Mouse (Mus musculus) liver, embryonic 16.5 days (tissue): ENCODE measurements around the gene Cars2. TPM values are rescaled to one million over a fixed set of nuclear protein-coding genes. Genes with fewer than 3 reads are reported as not detected.

Experiments used
- ATAC-seq: fragments of 200-750 bp; cut with Nextera tagmentation; 2 replicates; pipeline ENCODE4 v1.8.0; 2017; ENCODE audit warnings: low read depth, mild to moderate bottlenecking, moderate number of reproducible peaks, moderate library complexity
- H3K27ac ChIP-seq: fragments of 300-500 bp; sonication (generic); 2 replicates; pipeline ENCODE4 v1.5.1; 2014; ENCODE audit warnings: mild to moderate bottlenecking, low read length
- H3K27me3 ChIP-seq: fragments of 300-500 bp; sonication (generic); 2 replicates; pipeline ENCODE4 v1.6.1; 2014; ENCODE audit warnings: low read depth, low read length, mixed read lengths; ENCODE audit not compliant: control insufficient read depth, insufficient read depth
- H3K36me3 ChIP-seq: fragments of 300-500 bp; sonication (generic); 2 replicates; pipeline ENCODE4 v1.6.1; 2014; ENCODE audit warnings: mild to moderate bottlenecking; ENCODE audit not compliant: control insufficient read depth, insufficient read depth
- H3K4me1 ChIP-seq: fragments of 300-500 bp; sonication (generic); 2 replicates; pipeline ENCODE4 v1.6.1; 2014; ENCODE audit warnings: low read depth, low read length, mixed read lengths; ENCODE audit not compliant: control insufficient read depth
- H3K4me2 ChIP-seq: fragments of 300-500 bp; sonication (generic); 2 replicates; pipeline ENCODE4 v1.6.1; 2014; ENCODE audit warnings: low read depth, low read length, mixed read lengths
- H3K4me3 ChIP-seq: fragments of 300-500 bp; sonication (generic); 2 replicates; pipeline ENCODE4 v1.5.1; 2014; ENCODE audit warnings: low read depth, mild to moderate bottlenecking, low read length
- H3K9ac ChIP-seq: fragments of 300-500 bp; sonication (generic); 2 replicates; pipeline ENCODE4 v1.6.1; 2014; ENCODE audit warnings: low read depth, low read length
- H3K9me3 ChIP-seq: fragments of 300-500 bp; sonication (generic); replicated peaks from 2 replicates; pipeline ENCODE4 v1.6.1; 2016; ENCODE audit warnings: low read length; ENCODE audit not compliant: control insufficient read depth
- WGBS: fragments of 180-500 bp; shearing (Covaris S2); extraction: QIAGEN DNeasy Blood & Tissue Kit; methylation state at CpG from one replicate; pipeline ENCODE4 v1.1.7; 2014; ENCODE audit not compliant: insufficient replicate concordance; 5-methylcytosine and 5-hydroxymethylcytosine counted together
- polyA plus RNA-seq: library from polyadenylated mRNA; unstranded; fragments of >200 nt; fragmentation: Nextera tagmentation; extraction: Ambion mirVana; gene quantifications from 2 replicates; pipeline ENCODE4 v1.2.1, GENCODE M21; 2015

Gene Cars2
- polyA plus RNA-seq, 1 experiment from 2014 or later, result 11.8 TPM

DNA sequence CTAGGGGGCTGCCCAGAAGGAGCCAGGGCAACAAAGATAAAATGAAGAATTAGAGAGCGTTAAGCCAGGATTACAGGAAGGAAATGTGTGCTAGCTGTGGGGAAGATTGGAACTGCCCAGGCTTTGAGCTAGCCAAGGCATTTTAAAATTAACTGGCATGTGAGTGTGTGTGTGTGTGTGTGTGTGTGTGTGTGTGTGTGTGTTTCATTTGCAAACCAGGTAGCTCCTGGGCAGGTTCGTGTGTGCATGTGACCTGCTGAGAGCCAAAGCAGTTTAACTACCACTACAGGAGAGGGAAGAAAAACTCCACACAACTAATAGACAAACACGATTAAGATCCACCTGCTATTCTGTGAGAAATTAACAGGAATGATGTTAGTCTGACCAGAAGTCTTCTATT lies 27.3 kb downstream of the Cars2 start:
- ATAC-seq, result no peak
- Histone ChIP-seq H3K9me3 (no peaks in the 10 kb centered on the region), H3K4me3 (no peak overlapping the region), H3K4me2 (no peak overlapping the region), H3K4me1 (no peaks in the 10 kb centered on the region), H3K36me3 (peaks cover 2% of the 10 kb centered on the region; the same call in 1 of the 2 replicates), H3K27ac (no peak overlapping the region), H3K9ac (no peak overlapping the region), H3K27me3 (no peaks in the 10 kb centered on the region)
- WGBS, result 54% methylated on average over 3 of the region's 3 CpGs

DNA sequence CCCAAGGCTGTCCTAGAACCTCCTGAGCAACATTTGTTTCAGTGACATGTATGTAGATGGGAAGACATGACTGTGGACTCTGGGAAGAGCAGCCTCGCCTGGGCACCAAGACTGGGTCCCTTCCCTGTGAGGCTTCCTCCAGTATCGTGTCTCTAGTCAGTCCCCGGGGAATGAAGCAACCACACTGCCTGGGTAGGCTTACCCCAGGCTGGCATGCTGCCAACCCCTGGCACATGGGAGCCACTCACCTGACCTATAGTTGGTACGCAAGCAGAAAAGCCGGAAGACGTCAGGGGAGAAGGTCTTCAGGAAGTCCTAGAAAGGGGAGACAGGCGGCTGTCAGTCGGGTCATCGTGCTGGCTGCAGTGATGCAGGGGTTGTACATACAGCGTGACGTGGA lies 31.9 kb downstream of the Cars2 start:
- H3K36me3 ChIP-seq, result peaks cover 10% of the 10 kb centered on the region
- 86% methylated on average over 11 of the region's 11 CpGs for WGBS
- no peak overlapping the region for H3K9ac ChIP-seq
- no peaks in the 10 kb centered on the region for H3K9me3 ChIP-seq
- H3K4me3 ChIP-seq, result no peak overlapping the region
- no peak overlapping the region for H3K4me2 ChIP-seq
- no peak overlapping the region for H3K27ac ChIP-seq
- peaks cover under 1% of the 10 kb centered on the region; the same call in 1 of the 2 replicates for H3K4me1 ChIP-seq
- no peaks in the 10 kb centered on the region for H3K27me3 ChIP-seq
- ATAC-seq, result no peak

DNA sequence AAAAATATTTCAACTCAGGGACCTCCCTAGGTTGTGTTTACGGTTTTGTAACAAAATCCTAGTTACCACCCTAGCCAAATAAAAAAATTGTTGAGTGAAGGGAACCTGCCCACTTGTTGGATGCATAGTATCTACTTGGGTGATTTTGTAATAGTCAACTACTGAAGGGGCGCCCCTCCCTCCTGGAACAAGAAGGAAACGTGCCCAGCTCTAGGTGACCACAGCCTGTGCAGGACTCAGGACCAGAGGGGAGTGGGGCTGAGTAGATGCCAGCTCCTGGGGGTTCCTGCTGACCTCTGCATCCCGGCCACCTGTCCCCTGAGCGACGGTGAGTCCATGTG lies 32.6 kb downstream of the Cars2 start:
- H3K36me3 ChIP-seq, result peaks cover 13% of the 10 kb centered on the region
- H3K4me2 ChIP-seq, result no peak overlapping the region
- no peak overlapping the region for H3K4me3 ChIP-seq

DNA sequence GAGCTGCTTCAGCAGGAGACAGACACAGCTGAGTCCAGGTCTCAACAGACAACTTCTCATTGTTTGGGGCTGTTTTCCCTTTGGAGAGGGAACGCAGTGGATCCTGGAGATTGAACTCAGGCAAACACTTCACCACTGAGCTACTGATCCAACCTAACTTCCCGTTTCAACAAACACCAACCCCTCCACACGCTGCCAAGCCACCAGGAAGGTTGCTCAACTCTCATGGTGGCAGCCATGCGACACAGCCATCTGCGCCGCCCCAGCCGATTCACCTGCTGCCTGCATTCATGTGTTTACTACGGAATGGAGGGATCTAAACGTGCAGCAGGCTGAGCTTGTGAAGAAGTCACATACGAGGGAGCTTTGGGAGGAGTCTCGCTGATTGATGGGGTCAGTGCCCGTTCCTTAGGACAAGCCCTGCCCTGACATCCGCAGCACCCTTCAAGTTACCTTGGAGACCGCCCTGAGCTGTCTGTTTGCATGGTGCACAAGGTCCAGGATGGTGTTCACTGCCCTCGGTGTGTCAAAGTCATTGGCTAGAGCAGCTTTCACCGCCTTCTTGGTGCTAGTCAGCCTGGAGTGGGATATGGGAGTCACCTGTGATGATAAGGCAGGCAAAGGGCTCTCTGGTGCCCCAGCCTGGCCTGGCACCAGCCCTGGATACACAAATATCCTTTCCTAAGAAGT lies 33.1 kb downstream of the Cars2 start:
- Histone ChIP-seq H3K4me2 (no peak overlapping the region), H3K27me3 (no peaks in the 10 kb centered on the region), H3K36me3 (peaks cover 19% of the 10 kb centered on the region), H3K9ac (no peak overlapping the region), H3K27ac (no peak overlapping the region), H3K4me3 (no peak overlapping the region), H3K4me1 (peaks cover 12% of the 10 kb centered on the region), H3K9me3 (no peaks in the 10 kb centered on the region)
- no peak for ATAC-seq
- 71% methylated on average over 16 of the region's 16 CpGs for WGBS

More for the DNA sequence above, 32.6 kb downstream of the Cars2 start:
- peaks cover 7% of the 10 kb centered on the region for H3K4me1 ChIP-seq
- no peaks in the 10 kb centered on the region for H3K27me3 ChIP-seq
- no peak overlapping the region for H3K9ac ChIP-seq
- WGBS, result 71% methylated on average over 6 of the region's 6 CpGs
- no peaks in the 10 kb centered on the region for H3K9me3 ChIP-seq
- H3K27ac ChIP-seq, result no peak overlapping the region
- no peak for ATAC-seq

DNA sequence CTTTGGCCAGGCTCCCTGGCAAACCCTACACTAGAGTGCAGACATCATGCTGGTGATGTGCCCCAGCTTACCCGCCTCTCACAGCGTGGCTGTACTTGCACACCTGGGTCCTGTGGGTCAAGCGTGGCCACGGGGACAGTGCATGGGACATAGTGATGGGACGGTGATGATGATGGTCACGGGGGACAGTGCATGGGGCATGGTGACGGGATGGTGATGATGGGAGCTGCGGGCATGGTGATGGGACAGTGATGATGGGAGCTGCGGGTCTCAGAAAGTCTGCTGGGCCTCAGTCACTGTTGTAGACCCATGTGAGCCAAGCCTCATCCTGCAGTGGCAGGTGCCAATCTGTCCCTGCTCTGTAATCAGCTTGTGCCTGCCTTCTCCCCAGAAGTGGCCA lies 34.3 kb downstream of the Cars2 start:
- no peak overlapping the region for H3K4me3 ChIP-seq
- H3K9me3 ChIP-seq, result no peaks in the 10 kb centered on the region
- H3K4me1 ChIP-seq, result peaks cover 22% of the 10 kb centered on the region
- H3K9ac ChIP-seq, result no peak overlapping the region
- H3K4me2 ChIP-seq, result no peak overlapping the region
- H3K27ac ChIP-seq, result no peak overlapping the region
- H3K36me3 ChIP-seq, result peaks cover 29% of the 10 kb centered on the region
- H3K27me3 ChIP-seq, result no peaks in the 10 kb centered on the region
- ATAC-seq, result no peak
- 84% methylated on average over 9 of the region's 9 CpGs for WGBS

GRCm38 (mm10) chr8:11513247-11513646 lies 37.3 kb downstream of the Cars2 start:
- Histone ChIP-seq H3K27ac (peak overlapping the region; percentile 60), H3K27me3 (no peaks in the 10 kb centered on the region), H3K4me3 (no peak overlapping the region), H3K36me3 (peaks cover 42% of the 10 kb centered on the region), H3K4me1 (peaks cover 22% of the 10 kb centered on the region), H3K9ac (no peak overlapping the region; the same call in 1 of the 2 replicates), H3K4me2 (peak overlapping the region; percentile 17; the same call in 1 of the 2 replicates), H3K9me3 (no peaks in the 10 kb centered on the region)
- ATAC-seq, result no peak
- 45% methylated on average over 5 of the region's 5 CpGs for WGBS

DNA sequence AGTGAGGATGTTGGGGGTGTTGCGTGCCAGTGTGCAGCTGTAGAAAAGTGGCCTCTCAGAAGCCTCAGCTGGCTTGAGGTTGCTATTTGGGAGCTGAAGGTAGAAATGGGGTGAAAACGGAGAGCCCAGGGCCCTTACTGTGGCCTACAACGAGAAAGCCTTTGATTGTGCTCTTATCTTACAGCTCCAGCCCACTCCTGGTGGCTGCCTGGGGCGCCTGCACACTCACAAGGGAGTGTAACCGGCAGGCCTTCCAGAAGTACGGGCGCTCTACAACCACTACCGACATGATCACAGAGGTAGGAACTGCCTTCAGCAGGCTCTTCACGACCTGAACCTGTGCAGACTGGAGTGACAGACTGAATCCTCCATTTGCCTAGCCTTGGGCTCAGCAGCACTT lies 37.9 kb downstream of the Cars2 start:
- H3K4me2 ChIP-seq, result peak overlapping the region; percentile 17; the same call in 1 of the 2 replicates
- no peaks in the 10 kb centered on the region for H3K27me3 ChIP-seq
- H3K9me3 ChIP-seq, result no peaks in the 10 kb centered on the region
- H3K4me1 ChIP-seq, result peaks cover 22% of the 10 kb centered on the region
- peaks cover 42% of the 10 kb centered on the region for H3K36me3 ChIP-seq
- WGBS, result 21% methylated on average over 9 of the region's 9 CpGs
- H3K4me3 ChIP-seq, result no peak overlapping the region
- peak overlapping the region; percentile 60 for H3K27ac ChIP-seq
- peak; percentile 82 for ATAC-seq
- H3K9ac ChIP-seq, result no peak overlapping the region; the same call in 1 of the 2 replicates

DNA sequence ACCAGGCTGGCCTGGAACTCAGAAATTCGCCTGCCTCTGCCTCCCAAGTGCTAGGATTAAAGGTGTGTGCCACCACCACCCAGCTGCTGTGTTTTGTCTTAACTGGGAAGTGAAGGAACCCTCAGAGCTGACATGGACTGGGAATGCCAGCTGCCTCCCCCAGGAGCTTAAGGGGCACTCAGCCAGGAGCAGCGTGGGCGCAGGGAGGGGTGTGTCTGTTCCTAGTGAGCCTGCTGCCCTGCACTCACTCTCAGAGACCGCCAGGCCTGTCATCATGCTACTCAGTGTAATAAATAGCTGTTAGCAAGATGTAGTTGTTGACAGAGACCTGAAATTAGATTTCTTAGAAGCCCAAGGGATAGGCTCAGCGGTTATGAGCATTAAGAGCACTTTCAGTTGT lies 39.6 kb downstream of the Cars2 start:
- no peaks in the 10 kb centered on the region for H3K27me3 ChIP-seq
- no peak overlapping the region for H3K27ac ChIP-seq
- no peak overlapping the region for H3K9ac ChIP-seq
- H3K9me3 ChIP-seq, result no peaks in the 10 kb centered on the region
- peaks cover 22% of the 10 kb centered on the region for H3K4me1 ChIP-seq
- no peak for ATAC-seq
- no peak overlapping the region for H3K4me3 ChIP-seq
- H3K4me2 ChIP-seq, result no peak overlapping the region
- H3K36me3 ChIP-seq, result peaks cover 47% of the 10 kb centered on the region
- 72% methylated on average over 5 of the region's 5 CpGs for WGBS

DNA sequence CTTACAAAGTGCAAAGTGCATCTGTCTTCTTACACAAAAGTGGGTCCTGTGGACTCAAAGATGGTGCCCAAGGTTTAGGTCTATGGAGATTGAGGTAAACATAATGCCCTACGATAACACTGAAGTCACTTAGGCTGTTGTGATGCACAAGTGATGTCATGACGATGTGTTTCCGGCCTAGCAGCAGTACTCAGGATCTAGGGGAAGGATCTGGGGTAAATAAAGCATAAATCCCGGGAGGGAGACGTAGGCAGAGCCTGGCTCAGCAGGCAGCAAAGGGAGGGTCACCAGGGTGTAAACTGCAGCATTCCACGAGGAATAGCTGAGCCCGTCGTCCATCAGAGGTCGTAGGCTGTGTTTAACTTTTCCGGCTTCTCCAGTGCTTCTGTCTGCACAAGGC lies 41.7 kb downstream of the Cars2 start:
- WGBS, result 76% methylated on average over 10 of the region's 10 CpGs
- Histone ChIP-seq H3K4me3 (no peak overlapping the region), H3K4me1 (peaks cover 22% of the 10 kb centered on the region), H3K36me3 (peaks cover 57% of the 10 kb centered on the region), H3K27me3 (no peaks in the 10 kb centered on the region), H3K9me3 (no peaks in the 10 kb centered on the region), H3K9ac (no peak overlapping the region), H3K4me2 (no peak overlapping the region), H3K27ac (no peak overlapping the region)
- ATAC-seq, result no peak
